Mouse (Mus musculus): ENCODE measurements around the gene Tnn.

DNA sequence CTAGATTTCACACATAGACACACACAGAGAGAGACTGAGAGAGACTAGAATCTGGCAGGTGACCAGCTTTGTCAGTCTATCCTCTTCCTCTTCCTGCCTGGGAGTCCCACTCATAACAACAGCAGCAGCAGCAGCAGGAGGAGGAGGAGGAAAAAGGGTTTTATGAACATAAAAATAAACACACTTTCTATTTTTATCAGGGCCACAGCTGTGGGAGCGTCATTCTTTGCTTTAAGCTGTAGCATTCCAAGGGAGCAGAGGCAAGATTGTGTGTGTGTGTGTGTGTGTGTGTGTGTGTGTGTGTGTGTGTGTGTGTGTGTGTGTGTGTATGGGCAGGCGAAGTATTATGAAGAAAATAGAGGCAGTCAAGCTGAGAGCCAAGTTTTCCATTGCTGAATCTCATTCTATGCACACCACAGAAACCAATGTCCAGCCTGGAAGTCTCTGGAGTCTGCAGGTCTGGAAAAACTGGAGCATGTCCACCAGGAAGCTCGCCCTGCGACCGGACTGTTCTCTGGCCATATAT, 116.3 kb downstream of the Tnn start:
- TF ChIP-seq MAX (IDR thresholded peaks at IDR 0.05; ENCODE audit: low read length): no peak
- no peak for TF ChIP-seq EP300 (IDR thresholded peaks at IDR 0.05; ENCODE audit: low read length)
- no peak for TF ChIP-seq CTCF (conservative IDR thresholded peaks at IDR 0.05 in 1 of 2, IDR thresholded peaks at IDR 0.05 in 1 of 2; ENCODE audit: low read depth in 2 of 2, low read length in 2 of 2)
- no peak for TF ChIP-seq HCFC1 (IDR thresholded peaks at IDR 0.05; ENCODE audit: low read depth, low read length)
- no peak for TF ChIP-seq POLR2A (IDR thresholded peaks at IDR 0.05; ENCODE audit: low read depth, low read length)
- TF ChIP-seq TBP (conservative IDR thresholded peaks at IDR 0.05; ENCODE audit: low read depth, low read length): no peak
